ENCODE assay signal across 35 mouse cellular contexts in genomic region chr11:108798398-108798797, GRCm38 (mm10).
"Had no signal": no experiment of that assay in that cellular context is flagged by ENCODE, and none has a peak within 500 bp of the region (broad histone marks: within the 10 kb centered on the region; RNA-seq: fewer than 3 reads in every experiment).

No protein-coding gene starts in this region.

- H3K4me3 ChIP-seq: heart, embryonic 10.5 days; heart, embryonic 12.5 days; heart, embryonic 13.5 days; heart, embryonic 15.5 days; hindbrain, embryonic 10.5 days; hindbrain, embryonic 12.5 days; hindbrain, embryonic 13.5 days; hindbrain, embryonic 15.5 days; intestine, embryonic 15.5 days; kidney, embryonic 15.5 days; layer of hippocampus, adult 2 months had no signal

- ATAC-seq: hindbrain, embryonic 16.5 days; hindbrain, postnatal 0 days; inflammation-experienced regulatory T-cells, adult 6 months; intestine, embryonic 15.5 days; intestine, embryonic 16.5 days; intestine, postnatal 0 days had no signal

- DNase-seq: heart, postnatal 10 days; heart, postnatal 14 days; heart, postnatal 36 days; heart, postnatal 4 days; kidney, adult 11 months; kidney, adult 18-20 months; kidney, adult 2 months; kidney, adult 8-10 months; kidney, adult 9 months; kidney, postnatal 10 days; kidney, postnatal 14 days; kidney, postnatal 25 days; kidney, postnatal 36 days; kidney, postnatal 4 days; layer of hippocampus, adult 9-11 months; layer of hippocampus, postnatal 36 days had no signal

- H3K4me2 ChIP-seq: heart, embryonic 11.5 days; heart, embryonic 12.5 days; heart, embryonic 13.5 days; heart, embryonic 15.5 days; hindbrain, embryonic 12.5 days; hindbrain, embryonic 13.5 days; hindbrain, embryonic 14.5 days; hindbrain, embryonic 15.5 days; intestine, embryonic 15.5 days; kidney, embryonic 15.5 days had no signal

- H3K27me3 ChIP-seq: heart, embryonic 12.5 days; heart, embryonic 13.5 days; heart, embryonic 15.5 days; hindbrain, embryonic 12.5 days; hindbrain, embryonic 13.5 days; hindbrain, embryonic 15.5 days; intestine, embryonic 15.5 days; kidney, embryonic 15.5 days had no signal

- H3K27ac ChIP-seq: heart, embryonic 10.5 days; heart, embryonic 13.5 days; heart, embryonic 15.5 days; hindbrain, embryonic 10.5 days; hindbrain, embryonic 12.5 days; hindbrain, embryonic 13.5 days; hindbrain, embryonic 14.5 days; hindbrain, embryonic 15.5 days; hindbrain, postnatal 0 days; intestine, embryonic 15.5 days; kidney, embryonic 15.5 days; kidney, postnatal 0 days; layer of hippocampus, adult 2 months had no signal

- H3K9ac ChIP-seq: heart, embryonic 12.5 days; heart, embryonic 13.5 days; heart, embryonic 15.5 days; hindbrain, embryonic 12.5 days; hindbrain, embryonic 13.5 days; hindbrain, embryonic 14.5 days; hindbrain, embryonic 15.5 days; intestine, embryonic 15.5 days; kidney, embryonic 15.5 days had no signal

- H3K36me3 ChIP-seq: heart, embryonic 10.5 days; heart, embryonic 12.5 days; heart, embryonic 13.5 days; heart, embryonic 15.5 days; hindbrain, embryonic 10.5 days; hindbrain, embryonic 12.5 days; hindbrain, embryonic 13.5 days; hindbrain, embryonic 15.5 days; intestine, embryonic 15.5 days; kidney, embryonic 15.5 days had no signal

- H3K4me1 ChIP-seq: hindbrain, embryonic 13.5 days; hindbrain, embryonic 15.5 days; intestine, embryonic 15.5 days had no signal

- H3K9me3 ChIP-seq: heart, embryonic 10.5 days; heart, embryonic 12.5 days; heart, embryonic 13.5 days; heart, embryonic 15.5 days; hindbrain, embryonic 10.5 days; hindbrain, embryonic 12.5 days; hindbrain, embryonic 13.5 days; hindbrain, embryonic 15.5 days; intestine, embryonic 15.5 days; kidney, embryonic 15.5 days had no signal
